Mouse (Mus musculus): ENCODE data around the gene Rad17.

The Rad17 gene

DNA sequence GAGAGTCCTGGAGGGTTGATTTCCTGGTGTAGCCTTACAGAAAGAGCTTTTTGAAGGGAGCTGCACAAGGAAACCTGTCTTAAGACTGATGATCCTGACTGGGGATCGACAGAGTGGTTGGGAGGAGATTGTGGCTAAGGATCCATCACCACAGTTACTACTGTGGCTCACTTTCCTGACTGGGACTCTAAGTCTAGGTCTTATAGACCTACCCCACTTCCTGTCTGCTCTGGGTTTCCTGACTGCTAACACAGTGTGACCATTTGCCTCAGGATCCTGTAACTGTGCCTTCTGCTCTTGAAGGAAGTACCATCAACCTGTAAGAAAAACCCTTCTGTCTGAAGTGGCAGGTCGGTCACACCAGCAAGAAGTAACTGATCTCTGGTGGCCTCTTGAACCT, 80.1 kb downstream of the Rad17 start:
- no peak for DNase-seq (ENCODE audit: low read depth in 2 of 2, low spot score in 2 of 2)

DNA sequence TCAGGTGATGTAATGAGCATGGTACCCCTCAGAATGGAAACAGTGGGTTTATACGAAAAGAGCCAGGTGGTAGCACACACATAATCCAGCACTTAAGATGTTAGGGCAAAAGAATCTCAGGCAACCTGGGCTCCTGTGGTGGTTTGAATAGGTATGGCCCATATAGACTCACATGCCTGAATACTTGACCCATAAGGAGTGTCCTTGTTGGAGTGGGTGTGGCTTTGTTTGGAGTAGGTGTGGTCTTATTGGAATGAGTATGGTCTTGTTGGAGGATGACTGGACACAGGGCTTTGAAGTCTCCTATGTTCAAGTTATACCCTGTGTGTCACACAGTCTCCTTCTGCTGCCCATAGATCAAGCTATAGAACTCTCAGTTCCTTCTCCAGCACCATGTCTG, 82.5 kb downstream of the Rad17 start:
- DNase-seq (ENCODE audit: low read depth in 2 of 2, low spot score in 2 of 2), result no peak

Measured in CD8-positive naive resting alpha-beta T cell, adult 2 months (primary cell).